Mouse (Mus musculus): ENCODE results near the gene Acin1. TPM values are rescaled to one million over a fixed set of nuclear protein-coding genes. Genes with fewer than 3 reads are reported as not detected.

Gene Acin1
- polyA plus RNA-seq, 1 experiment from 2014 or later: 216 TPM

DNA sequence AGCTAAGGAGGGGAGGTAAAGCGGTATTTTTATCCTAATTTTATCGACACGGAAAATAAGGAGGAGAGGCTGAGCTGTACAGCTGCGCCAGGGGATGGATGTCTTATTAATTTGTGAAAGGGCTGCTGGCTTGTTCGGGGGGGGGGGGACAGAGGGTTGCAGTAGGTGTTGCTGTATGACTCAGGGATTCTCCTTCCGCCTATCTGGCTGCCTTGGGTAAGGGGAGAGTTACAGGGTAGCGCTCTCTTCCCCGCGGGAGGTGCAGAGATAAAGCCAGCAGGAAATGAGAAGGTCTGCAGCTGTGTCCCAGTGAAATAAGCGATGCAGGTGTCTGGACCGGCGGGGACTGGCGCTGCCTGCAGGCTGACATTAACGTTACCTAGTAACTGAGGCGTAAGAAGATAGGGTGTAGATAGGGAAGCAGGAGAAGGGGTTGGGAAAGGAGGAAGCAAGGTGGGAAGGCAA, 27.9 kb upstream of the Acin1 start:
- Histone ChIP-seq H3K4me3 (peak overlapping the region; percentile 40), H3K36me3 (ENCODE audit: poor library complexity, severe bottlenecking) (no peaks in the 10 kb centered on the region), H3K4me1 (peaks cover 10% of the 10 kb centered on the region; the same call in 1 of the 2 replicates), H3K27ac (peak overlapping the region; percentile 31; the same call in 1 of the 2 replicates), H3K9me3 (replicated peaks) (no peaks in the 10 kb centered on the region), H3K9ac (peak overlapping the region; percentile 58), H3K4me2 (peak overlapping the region; percentile 68), H3K27me3 (peaks cover 13% of the 10 kb centered on the region; the same call in 1 of the 2 replicates)
- 1% methylated on average over 15 of the region's 15 CpGs for WGBS
- peak; percentile 50 for ATAC-seq

DNA sequence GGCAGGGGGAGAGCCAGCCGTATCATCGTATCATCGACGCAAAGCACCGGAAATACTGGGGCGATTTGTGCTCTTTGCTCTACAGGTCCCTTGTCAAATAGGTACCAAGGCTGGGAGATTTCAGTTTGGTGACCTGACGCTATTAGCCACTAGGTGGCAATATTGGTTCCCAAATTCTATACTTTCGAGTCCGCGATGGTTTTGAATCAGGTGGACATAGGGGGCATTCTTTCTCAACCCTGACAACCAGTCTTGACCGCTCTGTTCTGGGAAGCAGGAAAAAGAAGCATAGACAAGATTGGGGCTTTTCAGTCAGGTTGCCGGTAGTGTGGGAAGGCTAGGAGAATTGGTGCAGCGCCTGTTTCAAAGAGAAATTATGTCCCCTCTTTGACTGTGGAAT, 27.4 kb upstream of the Acin1 start:
- H3K9ac ChIP-seq: peak overlapping the region; percentile 58; the same call in 1 of the 2 replicates
- H3K4me1 ChIP-seq: peaks cover 10% of the 10 kb centered on the region; the same call in 1 of the 2 replicates
- no peaks in the 10 kb centered on the region for H3K36me3 ChIP-seq (ENCODE audit: poor library complexity, severe bottlenecking)
- H3K27ac ChIP-seq: no peak overlapping the region
- H3K9me3 ChIP-seq (replicated peaks): no peaks in the 10 kb centered on the region
- H3K4me3 ChIP-seq: peak overlapping the region; percentile 40
- H3K27me3 ChIP-seq: peaks cover 13% of the 10 kb centered on the region; the same call in 1 of the 2 replicates
- 1% methylated on average over 13 of the region's 13 CpGs for WGBS
- H3K4me2 ChIP-seq: peak overlapping the region; percentile 68
- ATAC-seq: peak; percentile 68

DNA sequence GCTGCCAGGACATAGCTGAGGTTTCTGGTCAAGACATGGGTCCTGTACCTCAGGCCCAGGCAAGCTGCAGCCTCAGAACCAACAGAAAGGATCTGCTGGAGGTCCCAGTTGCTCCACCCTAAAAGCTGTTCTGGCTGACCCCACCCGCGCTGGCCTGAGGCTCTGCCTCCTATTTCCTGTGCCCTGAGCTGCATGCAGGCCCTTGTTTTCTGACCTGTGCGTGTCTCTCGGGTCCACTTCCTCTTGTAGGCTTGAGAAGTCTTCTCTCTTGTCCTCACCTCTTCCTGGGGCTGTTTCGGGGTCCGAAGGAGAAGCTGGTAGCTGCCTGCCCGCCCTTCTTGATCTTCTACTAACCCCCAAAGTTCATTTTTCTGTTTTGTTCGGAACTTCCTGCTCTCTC, 26.1 kb upstream of the Acin1 start:
- WGBS: 71% methylated on average over 8 of the region's 8 CpGs

DNA sequence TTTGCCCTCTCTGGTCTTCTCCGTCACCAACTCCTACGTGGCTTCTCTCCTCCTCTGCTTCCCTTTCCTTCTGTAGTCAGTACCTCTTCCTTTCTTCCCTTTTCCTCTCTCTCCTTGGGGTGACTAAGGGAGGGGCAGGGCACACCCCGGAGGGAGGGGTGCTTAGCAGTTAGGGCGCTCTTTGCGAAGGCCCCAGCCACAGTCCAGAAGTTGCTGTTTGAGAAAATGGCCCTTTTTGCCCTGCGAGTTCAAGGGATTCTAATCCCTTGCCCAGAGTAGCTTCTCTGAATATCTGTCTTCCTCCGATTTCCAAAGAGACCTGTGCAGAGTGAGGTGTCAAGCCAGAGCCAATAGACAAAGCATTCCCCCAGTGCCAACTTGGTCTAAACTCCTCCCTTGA, 25.3 kb upstream of the Acin1 start, which contains the start of gene Cebpe:
Gene Cebpe, minus strand, starts transcription at position 101 of the 400 bp plus-strand sequence.
- H3K4me1 ChIP-seq: peaks cover 10% of the 10 kb centered on the region; the same call in 1 of the 2 replicates
- WGBS: 83% methylated on average over 7 of the region's 7 CpGs
- no peak within 1 kb of the TSS for H3K4me3 ChIP-seq

More for the DNA sequence above, 26.1 kb upstream of the Acin1 start:
- H3K9me3 ChIP-seq (replicated peaks): no peaks in the 10 kb centered on the region
- H3K4me1 ChIP-seq: peaks cover 10% of the 10 kb centered on the region; the same call in 1 of the 2 replicates
- no peak overlapping the region for H3K27ac ChIP-seq
- ATAC-seq: no peak
- no peak overlapping the region for H3K4me2 ChIP-seq
- H3K4me3 ChIP-seq: no peak overlapping the region
- no peak overlapping the region for H3K9ac ChIP-seq
- peaks cover 13% of the 10 kb centered on the region; the same call in 1 of the 2 replicates for H3K27me3 ChIP-seq
- no peaks in the 10 kb centered on the region for H3K36me3 ChIP-seq (ENCODE audit: poor library complexity, severe bottlenecking)

DNA sequence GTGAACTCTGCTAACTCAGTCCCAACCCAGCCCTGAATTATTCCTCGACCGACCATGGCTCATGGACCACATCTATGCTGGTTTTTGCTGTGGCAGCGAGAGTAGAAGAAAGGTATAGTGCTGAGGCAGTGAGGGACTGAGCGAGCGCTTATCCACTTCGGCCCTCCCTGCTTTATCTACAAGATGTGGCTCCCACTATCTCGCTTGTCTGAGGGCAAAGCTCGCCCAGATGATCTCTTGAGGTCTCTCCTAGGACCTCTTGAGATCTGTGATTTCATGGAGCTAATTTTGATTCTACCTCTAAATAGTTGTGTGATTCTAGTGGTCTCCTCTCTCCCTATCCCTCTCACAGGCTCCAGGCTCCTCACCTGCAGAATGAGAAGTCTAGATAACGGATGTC, 22.3 kb upstream of the Acin1 start:
- H3K9me3 ChIP-seq (replicated peaks): no peaks in the 10 kb centered on the region
- no peak overlapping the region for H3K4me2 ChIP-seq
- no peaks in the 10 kb centered on the region for H3K36me3 ChIP-seq (ENCODE audit: poor library complexity, severe bottlenecking)
- H3K27me3 ChIP-seq: 0 out of 2 replicates have a peak, but pooled peaks cover 3% of the 10 kb centered on the region
- no peak for ATAC-seq
- H3K4me1 ChIP-seq: no peaks in the 10 kb centered on the region
- no peak overlapping the region for H3K27ac ChIP-seq
- H3K4me3 ChIP-seq: no peak overlapping the region
- H3K9ac ChIP-seq: no peak overlapping the region
- 88% methylated on average over 9 of the region's 9 CpGs for WGBS

More for the DNA sequence above, 25.3 kb upstream of the Acin1 start, which contains the start of gene Cebpe:
- Histone ChIP-seq H3K36me3 (ENCODE audit: poor library complexity, severe bottlenecking) (no peaks in the 10 kb centered on the region), H3K4me2 (no peak within 1 kb of the TSS), H3K9me3 (replicated peaks) (no peaks in the 10 kb centered on the region), H3K9ac (no peak within 1 kb of the TSS), H3K27me3 (peaks cover 13% of the 10 kb centered on the region; the same call in 1 of the 2 replicates), H3K27ac (no peak within 1 kb of the TSS)
- ATAC-seq: no peak

DNA sequence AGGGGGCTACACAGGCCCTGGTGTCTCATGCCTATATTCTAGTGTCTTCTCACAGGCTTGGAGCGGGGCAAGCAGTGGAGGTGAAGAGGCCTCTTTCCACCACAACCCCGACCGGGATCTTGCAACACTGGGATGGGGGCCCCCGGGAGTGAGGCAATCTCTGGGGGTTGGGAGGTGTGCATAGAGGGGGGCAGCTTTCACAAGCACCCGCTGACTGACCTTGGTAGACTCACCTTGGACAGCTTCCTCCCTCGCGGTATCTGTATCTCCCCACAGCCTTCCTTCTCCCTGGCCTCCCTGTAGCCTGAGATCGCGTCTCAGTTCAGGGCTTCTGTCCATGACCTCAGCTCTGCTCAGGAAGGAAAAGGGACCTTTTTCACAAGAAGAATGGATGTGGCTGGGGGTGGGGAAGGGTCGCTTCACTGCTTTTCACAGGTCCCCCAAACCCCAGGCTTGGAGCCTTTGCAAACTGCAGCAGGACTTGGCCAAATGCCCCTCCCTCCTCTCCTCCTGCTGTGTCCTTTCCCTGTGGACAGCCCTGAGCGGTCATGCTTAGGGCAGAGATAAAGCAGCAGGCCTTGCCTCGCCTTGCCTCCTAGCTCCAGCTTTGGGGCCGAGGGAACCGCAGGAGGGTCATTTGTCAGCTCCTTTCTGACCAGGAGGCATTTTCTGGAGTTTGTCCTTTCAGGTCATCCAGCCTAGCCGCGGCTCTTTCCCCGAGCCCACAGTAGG, 20.0 kb upstream of the Acin1 start:
- Histone ChIP-seq H3K9ac (no peak overlapping the region), H3K27ac (no peak overlapping the region), H3K36me3 (ENCODE audit: poor library complexity, severe bottlenecking) (no peaks in the 10 kb centered on the region), H3K9me3 (replicated peaks) (no peaks in the 10 kb centered on the region), H3K27me3 (peaks cover 11% of the 10 kb centered on the region; the same call in 1 of the 2 replicates), H3K4me1 (no peaks in the 10 kb centered on the region), H3K4me3 (no peak overlapping the region), H3K4me2 (no peak overlapping the region)
- no peak for ATAC-seq
- WGBS: 61% methylated on average over 15 of the region's 17 CpGs

DNA sequence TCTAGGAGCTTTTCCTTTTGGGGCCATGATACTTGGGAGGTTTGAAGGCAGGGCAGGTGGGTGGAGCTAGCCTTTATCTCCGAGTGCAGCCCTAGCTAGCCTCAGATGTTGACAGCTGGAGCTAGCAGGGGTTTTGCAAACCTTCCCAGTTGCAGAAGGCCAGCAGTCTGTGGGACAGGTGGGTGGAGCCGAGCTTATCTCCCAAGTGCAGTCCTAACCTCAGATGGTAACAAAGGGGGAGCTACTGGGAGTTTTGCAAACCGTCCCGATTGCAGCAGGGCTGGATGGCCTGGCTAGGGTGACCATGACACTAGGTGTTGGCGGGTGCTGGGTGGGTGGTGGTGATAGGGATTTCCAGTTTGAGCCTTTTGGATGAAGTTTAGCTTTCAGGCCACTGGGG, 19.1 kb upstream of the Acin1 start:
- Histone ChIP-seq H3K4me3 (no peak overlapping the region), H3K9ac (no peak overlapping the region), H3K4me1 (no peaks in the 10 kb centered on the region), H3K27ac (no peak overlapping the region), H3K27me3 (peaks cover 11% of the 10 kb centered on the region; the same call in 1 of the 2 replicates), H3K9me3 (replicated peaks) (no peaks in the 10 kb centered on the region), H3K36me3 (ENCODE audit: poor library complexity, severe bottlenecking) (no peaks in the 10 kb centered on the region), H3K4me2 (no peak overlapping the region)
- ATAC-seq: no peak
- WGBS: 62% methylated on average over 5 of the region's 5 CpGs

DNA sequence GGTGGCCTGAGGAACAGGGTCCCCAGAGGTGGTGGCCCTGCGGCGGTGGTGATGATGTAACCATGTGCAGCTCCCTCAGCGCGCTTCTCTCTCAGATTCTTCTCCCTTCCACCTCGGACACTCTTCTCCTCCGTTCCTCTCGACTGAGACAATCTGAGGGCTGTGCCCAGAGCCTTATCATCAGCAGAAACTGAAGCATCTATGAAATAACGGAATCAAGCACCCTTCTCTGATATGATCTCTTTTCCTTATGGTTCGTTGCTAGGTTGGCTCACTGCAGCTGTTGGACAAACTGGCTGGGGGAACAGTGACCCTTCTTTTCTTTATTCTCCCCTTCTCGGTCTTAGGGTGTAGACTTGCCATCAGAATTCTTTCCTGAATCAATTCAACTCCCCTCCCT, 16.5 kb upstream of the Acin1 start:
- Histone ChIP-seq H3K9ac (no peak overlapping the region), H3K9me3 (replicated peaks) (no peaks in the 10 kb centered on the region), H3K4me3 (no peak overlapping the region), H3K27me3 (peaks cover 11% of the 10 kb centered on the region; the same call in 1 of the 2 replicates), H3K27ac (no peak overlapping the region), H3K4me1 (no peaks in the 10 kb centered on the region), H3K36me3 (ENCODE audit: poor library complexity, severe bottlenecking) (no peaks in the 10 kb centered on the region), H3K4me2 (no peak overlapping the region)
- ATAC-seq: no peak
- WGBS: 80% methylated on average over 10 of the region's 10 CpGs

DNA sequence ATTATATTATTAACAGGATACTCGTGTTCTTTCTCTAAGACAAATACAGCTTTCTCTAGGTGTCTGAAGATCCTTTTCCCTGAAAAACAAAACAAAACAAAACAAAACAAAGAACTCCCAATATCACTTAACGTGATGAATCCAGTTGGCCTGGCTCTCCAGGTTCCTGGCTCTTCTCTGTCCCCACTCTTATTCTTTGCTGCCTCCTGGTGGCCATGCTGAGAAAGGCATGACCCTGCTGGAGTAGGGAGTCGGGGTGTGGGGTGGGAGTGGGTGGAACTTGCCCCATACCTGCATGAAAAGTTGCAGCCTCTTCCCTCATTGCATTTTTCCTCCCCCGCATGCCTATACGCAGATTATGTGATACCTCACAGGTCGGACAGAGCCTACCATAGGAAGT, 14.6 kb upstream of the Acin1 start:
- no peak overlapping the region for H3K4me3 ChIP-seq
- no peak; the same call in 1 of the 2 replicates for ATAC-seq
- no peaks in the 10 kb centered on the region for H3K36me3 ChIP-seq (ENCODE audit: poor library complexity, severe bottlenecking)
- H3K9ac ChIP-seq: no peak overlapping the region
- no peaks in the 10 kb centered on the region for H3K4me1 ChIP-seq
- peaks cover 11% of the 10 kb centered on the region; the same call in 1 of the 2 replicates for H3K27me3 ChIP-seq
- no peak overlapping the region for H3K27ac ChIP-seq
- no peaks in the 10 kb centered on the region for H3K9me3 ChIP-seq (replicated peaks)
- WGBS: 7% methylated on average over 6 of the region's 6 CpGs
- no peak overlapping the region for H3K4me2 ChIP-seq

DNA sequence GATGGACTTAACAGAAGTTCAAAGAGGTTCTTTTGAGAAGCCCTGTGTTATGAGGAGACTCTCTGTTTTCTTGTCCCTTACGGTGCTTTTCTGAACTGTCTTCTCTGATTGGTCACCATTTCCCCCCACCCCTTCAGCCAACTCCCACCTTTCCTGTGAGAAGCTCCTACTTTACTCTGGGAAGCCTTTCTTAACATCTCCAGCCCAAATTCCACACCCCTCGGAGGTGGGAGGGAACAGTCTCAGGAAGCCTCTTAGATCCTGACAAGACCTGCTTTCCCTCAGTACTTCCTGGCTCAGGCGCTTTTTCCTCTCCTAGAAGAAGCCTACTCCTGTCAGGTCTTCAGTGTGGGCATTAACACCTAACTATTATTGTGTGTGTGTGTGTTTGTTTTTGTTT, 12.9 kb upstream of the Acin1 start:
- no peak overlapping the region for H3K4me2 ChIP-seq
- no peaks in the 10 kb centered on the region for H3K36me3 ChIP-seq (ENCODE audit: poor library complexity, severe bottlenecking)
- no peak overlapping the region for H3K4me3 ChIP-seq
- H3K9ac ChIP-seq: no peak overlapping the region
- ATAC-seq: no peak
- 73% methylated on average over 3 of the region's 3 CpGs for WGBS
- no peak overlapping the region for H3K27ac ChIP-seq
- H3K9me3 ChIP-seq (replicated peaks): no peaks in the 10 kb centered on the region
- peaks cover 11% of the 10 kb centered on the region; the same call in 1 of the 2 replicates for H3K27me3 ChIP-seq
- no peaks in the 10 kb centered on the region for H3K4me1 ChIP-seq

DNA sequence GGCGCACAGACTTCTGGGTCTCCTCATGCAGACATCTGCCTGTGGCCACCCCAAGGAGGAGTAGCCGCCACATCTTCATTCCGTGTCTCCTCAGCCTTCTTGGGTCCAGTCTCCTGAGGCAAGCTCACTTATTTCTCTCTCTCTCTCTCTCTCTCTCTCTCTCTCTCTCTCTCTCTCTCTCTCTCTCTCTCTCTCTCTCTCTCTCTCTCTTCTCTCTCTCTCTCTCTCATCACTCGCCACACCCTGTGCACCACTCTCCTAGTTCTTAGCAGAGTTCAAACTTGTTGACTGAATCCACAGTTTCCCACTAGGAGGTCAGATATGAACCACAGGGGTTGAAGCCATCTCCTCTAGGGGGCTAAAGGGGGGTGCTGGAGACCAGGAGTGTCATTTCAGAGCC, 12.0 kb upstream of the Acin1 start, which contains the start of gene Gm29776:
Gene Gm29776, minus strand, starts transcription at position 101 of the 400 bp plus-strand sequence.
- H3K4me1 ChIP-seq: no peaks in the 10 kb centered on the region
- ATAC-seq: no peak

DNA sequence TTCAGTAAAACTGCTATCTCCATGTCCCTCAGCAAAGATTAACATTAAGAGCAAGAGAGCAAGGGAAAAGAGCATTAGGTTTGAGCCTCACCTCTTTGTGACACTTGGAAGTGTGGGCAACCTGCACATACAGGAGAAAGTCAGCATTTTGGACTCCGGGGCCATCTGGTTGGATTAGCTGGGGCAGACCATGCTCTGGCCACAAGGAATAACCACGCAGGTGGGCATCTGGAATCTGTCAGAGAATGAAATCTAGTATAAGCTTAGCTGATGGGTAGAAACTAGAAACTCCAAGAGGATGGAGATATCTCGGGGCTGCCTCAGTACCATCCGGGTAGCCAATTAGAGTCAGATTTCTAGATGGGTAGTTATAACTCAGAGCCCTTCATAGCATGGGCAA, 10.0 kb upstream of the Acin1 start:
- no peaks in the 10 kb centered on the region for H3K4me1 ChIP-seq
- no peak overlapping the region for H3K4me2 ChIP-seq
- no peak overlapping the region for H3K27ac ChIP-seq
- 92% methylated on average over 4 of the region's 4 CpGs for WGBS
- no peaks in the 10 kb centered on the region for H3K9me3 ChIP-seq (replicated peaks)
- no peak overlapping the region for H3K9ac ChIP-seq
- H3K27me3 ChIP-seq: no peaks in the 10 kb centered on the region
- no peak overlapping the region for H3K4me3 ChIP-seq
- no peak for ATAC-seq
- H3K36me3 ChIP-seq (ENCODE audit: poor library complexity, severe bottlenecking): peaks cover 19% of the 10 kb centered on the region

More for the DNA sequence above, 12.0 kb upstream of the Acin1 start, which contains the start of gene Gm29776:
- Histone ChIP-seq H3K36me3 (ENCODE audit: poor library complexity, severe bottlenecking) (peaks cover 4% of the 10 kb centered on the region; the same call in 1 of the 2 replicates), H3K4me2 (no peak within 1 kb of the TSS), H3K27ac (no peak within 1 kb of the TSS), H3K27me3 (peaks cover 10% of the 10 kb centered on the region; the same call in 1 of the 2 replicates), H3K9ac (no peak within 1 kb of the TSS), H3K4me3 (no peak within 1 kb of the TSS), H3K9me3 (replicated peaks) (no peaks in the 10 kb centered on the region)
- WGBS: 72% methylated on average over 4 of the region's 4 CpGs
